Mouse (Mus musculus): ENCODE results near the gene Gm28051. TPM values are rescaled to one million over a fixed set of nuclear protein-coding genes. Genes with fewer than 3 reads are reported as not detected.

The Gm28051 gene
- polyA plus RNA-seq (2015; fragmentation: Nextera tagmentation; extraction: Ambion mirVana) = not detected in 2 replicates

DNA sequence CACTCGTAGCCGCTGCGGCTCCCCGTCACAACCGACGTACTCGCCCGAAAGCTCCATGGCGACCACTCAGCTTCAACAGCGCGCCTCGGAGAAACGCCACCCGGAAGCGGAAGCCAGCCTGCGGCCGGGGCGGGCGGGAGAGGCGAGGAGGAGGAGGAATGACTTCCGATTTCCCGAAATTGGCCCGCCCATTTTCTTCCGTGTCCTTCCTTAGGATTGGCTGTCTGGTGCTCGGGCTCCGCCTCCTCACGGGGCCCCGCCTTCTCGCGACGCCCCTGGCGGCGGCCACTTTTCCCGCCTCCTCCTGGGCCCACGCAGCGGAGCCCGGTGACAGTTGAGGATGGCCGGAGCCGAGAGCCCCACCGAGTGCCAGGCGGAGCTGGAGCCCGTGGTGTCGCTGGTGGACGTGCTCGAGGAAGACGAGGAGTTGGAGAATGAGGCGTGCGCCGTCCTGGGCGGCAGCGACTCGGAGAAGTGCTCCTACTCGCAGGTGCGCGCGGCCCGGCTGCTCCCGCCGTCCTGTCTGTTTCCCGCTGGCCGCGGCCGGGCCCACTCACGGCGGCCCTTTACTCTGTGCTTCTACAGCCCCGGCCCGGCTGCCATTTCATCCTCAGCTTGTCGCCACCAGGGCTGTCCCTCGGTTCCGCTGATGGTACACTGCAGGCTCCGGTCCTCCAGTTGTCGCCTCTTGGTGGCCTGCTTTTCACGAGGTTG lies at the start of gene Gm28051, which contains the start of the genes Gon7 and Ubr7:
Gene Gm28051, minus strand, starts transcription at position 77 of the 714 bp plus-strand sequence.
Gene Gon7, minus strand, starts transcription at position 115 of the 714 bp plus-strand sequence.
Gene Ubr7, plus strand, starts transcription at position 279 of the 714 bp plus-strand sequence.
- Histone ChIP-seq H3K4me1 (ENCODE audit: control insufficient read depth, low read depth, low read length) (peaks cover 24% of the 10 kb centered on the region), H3K27ac (ENCODE audit: low read length) (peak within 1 kb of the TSS; percentile 85), H3K36me3 (ENCODE audit: control insufficient read depth, insufficient read depth) (no peaks in the 10 kb centered on the region; the same call in 1 of the 2 replicates), H3K4me2 (ENCODE audit: low read depth, low read length) (peak within 1 kb of the TSS; percentile 82), H3K9me3 (replicated peaks; ENCODE audit: control insufficient read depth, low read length) (no peaks in the 10 kb centered on the region), H3K27me3 (ENCODE audit: control insufficient read depth, insufficient read depth, low read depth, low read length) (no peaks in the 10 kb centered on the region), H3K9ac (ENCODE audit: low read depth, low read length) (peak within 1 kb of the TSS; percentile 89), H3K4me3 (ENCODE audit: low read depth, low read length) (peak within 1 kb of the TSS; percentile 94)
- WGBS (ENCODE audit: insufficient replicate concordance) = under 1% methylated on average over 73 of the region's 73 CpGs
- peak; percentile 96 for ATAC-seq (ENCODE audit: low read depth)

GRCm38 (mm10) chr12:102799528-102799927 lies 42.0 kb upstream of the Gm28051 start:
- ATAC-seq (ENCODE audit: low read depth) = no peak
- Histone ChIP-seq H3K4me1 (ENCODE audit: control insufficient read depth, low read depth, low read length) (no peaks in the 10 kb centered on the region), H3K4me3 (ENCODE audit: low read depth, low read length) (no peak overlapping the region), H3K4me2 (ENCODE audit: low read depth, low read length) (no peak overlapping the region), H3K27ac (ENCODE audit: low read length) (no peak overlapping the region), H3K9ac (ENCODE audit: low read depth, low read length) (no peak overlapping the region), H3K27me3 (ENCODE audit: control insufficient read depth, insufficient read depth, low read depth, low read length) (no peaks in the 10 kb centered on the region), H3K36me3 (ENCODE audit: control insufficient read depth, insufficient read depth) (peaks cover 2% of the 10 kb centered on the region), H3K9me3 (replicated peaks; ENCODE audit: control insufficient read depth, low read length) (no peaks in the 10 kb centered on the region)
- WGBS (ENCODE audit: insufficient replicate concordance) = 40% methylated on average over 2 of the region's 2 CpGs

DNA sequence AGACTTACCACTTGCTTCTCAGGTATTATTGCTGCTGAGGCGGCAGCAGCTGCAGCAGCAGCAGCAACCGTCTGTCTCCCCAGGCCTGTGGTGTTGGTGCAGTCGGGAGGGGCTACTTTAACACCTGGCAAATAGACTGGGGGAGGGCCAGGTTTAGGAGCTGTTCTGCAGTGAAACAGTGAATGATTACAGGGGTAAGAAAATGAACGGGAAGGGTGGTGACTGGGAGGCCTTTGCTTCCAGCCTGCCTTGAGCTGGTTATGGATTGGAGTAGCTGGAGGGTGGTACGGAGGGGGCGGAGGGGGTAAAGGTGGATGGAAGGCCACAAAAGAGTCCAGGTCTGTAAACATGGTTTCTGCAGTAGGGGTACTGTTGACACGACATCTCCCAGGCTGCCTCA lies 30.4 kb upstream of the Gm28051 start:
- no peak overlapping the region for H3K9ac ChIP-seq (ENCODE audit: low read depth, low read length)
- H3K4me3 ChIP-seq (ENCODE audit: low read depth, low read length) = peak overlapping the region; percentile 14
- peaks cover 34% of the 10 kb centered on the region for H3K36me3 ChIP-seq (ENCODE audit: control insufficient read depth, insufficient read depth)
- peak overlapping the region; percentile 69 for H3K27ac ChIP-seq (ENCODE audit: low read length)
- H3K9me3 ChIP-seq (replicated peaks; ENCODE audit: control insufficient read depth, low read length) = no peaks in the 10 kb centered on the region
- H3K4me2 ChIP-seq (ENCODE audit: low read depth, low read length) = 0 out of 2 replicates have a peak overlapping the region, but pooled peaks have one; percentile 32
- peak; percentile 92 for ATAC-seq (ENCODE audit: low read depth)
- no peaks in the 10 kb centered on the region for H3K27me3 ChIP-seq (ENCODE audit: control insufficient read depth, insufficient read depth, low read depth, low read length)
- peaks cover 3% of the 10 kb centered on the region for H3K4me1 ChIP-seq (ENCODE audit: control insufficient read depth, low read depth, low read length)
- 64% methylated on average over 7 of the region's 7 CpGs for WGBS (ENCODE audit: insufficient replicate concordance)

DNA sequence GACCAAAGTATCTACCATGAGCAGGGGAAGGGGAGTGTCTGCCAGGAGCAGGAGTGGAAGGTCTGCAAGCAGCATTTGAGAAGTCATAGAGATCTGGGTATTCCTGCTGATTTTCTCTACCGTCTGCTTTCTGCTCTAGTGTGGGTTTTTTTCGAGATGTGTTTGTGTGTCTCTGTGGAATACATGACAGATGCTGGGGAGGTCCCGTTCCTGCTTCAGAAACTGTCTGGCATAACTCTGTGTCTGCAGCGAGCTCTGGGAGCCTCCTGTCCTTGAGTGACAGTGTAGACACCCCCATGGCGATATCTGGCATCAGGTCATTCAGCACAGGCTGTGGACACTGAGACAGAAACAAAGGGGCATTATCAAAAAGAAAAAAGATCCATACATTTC lies 28.0 kb upstream of the Gm28051 start:
- Histone ChIP-seq H3K4me1 (ENCODE audit: control insufficient read depth, low read depth, low read length) (peaks cover 3% of the 10 kb centered on the region), H3K27ac (ENCODE audit: low read length) (no peak overlapping the region), H3K4me2 (ENCODE audit: low read depth, low read length) (no peak overlapping the region), H3K4me3 (ENCODE audit: low read depth, low read length) (no peak overlapping the region), H3K9ac (ENCODE audit: low read depth, low read length) (no peak overlapping the region), H3K27me3 (ENCODE audit: control insufficient read depth, insufficient read depth, low read depth, low read length) (no peaks in the 10 kb centered on the region), H3K9me3 (replicated peaks; ENCODE audit: control insufficient read depth, low read length) (no peaks in the 10 kb centered on the region), H3K36me3 (ENCODE audit: control insufficient read depth, insufficient read depth) (peaks cover 22% of the 10 kb centered on the region)
- no peak for ATAC-seq (ENCODE audit: low read depth)
- WGBS (ENCODE audit: insufficient replicate concordance) = 83% methylated on average over 5 of the region's 5 CpGs

- 81% methylated on average over 19 of the region's 19 CpGs for WGBS (ENCODE audit: insufficient replicate concordance)
- no peak overlapping the region for H3K4me2 ChIP-seq (ENCODE audit: low read depth, low read length)
- H3K27ac ChIP-seq (ENCODE audit: low read length) = no peak overlapping the region
These were observed 27.5 kb upstream of the Gm28051 start for GRCm38 (mm10) chr12:102784899-102785592.

GRCm38 (mm10) chr12:102782841-102783240 lies 25.3 kb upstream of the Gm28051 start:
- Histone ChIP-seq H3K4me3 (ENCODE audit: low read depth, low read length) (no peak overlapping the region), H3K27ac (ENCODE audit: low read length) (no peak overlapping the region), H3K36me3 (ENCODE audit: control insufficient read depth, insufficient read depth) (peaks cover 21% of the 10 kb centered on the region), H3K9ac (ENCODE audit: low read depth, low read length) (no peak overlapping the region), H3K4me1 (ENCODE audit: control insufficient read depth, low read depth, low read length) (peaks cover 3% of the 10 kb centered on the region), H3K9me3 (replicated peaks; ENCODE audit: control insufficient read depth, low read length) (no peaks in the 10 kb centered on the region), H3K4me2 (ENCODE audit: low read depth, low read length) (no peak overlapping the region), H3K27me3 (ENCODE audit: control insufficient read depth, insufficient read depth, low read depth, low read length) (no peaks in the 10 kb centered on the region)
- WGBS (ENCODE audit: insufficient replicate concordance) = 82% methylated on average over 5 of the region's 5 CpGs
- no peak for ATAC-seq (ENCODE audit: low read depth)

More at GRCm38 (mm10) chr12:102784899-102785592, 27.5 kb upstream of the Gm28051 start:
- ATAC-seq (ENCODE audit: low read depth) = no peak
- H3K27me3 ChIP-seq (ENCODE audit: control insufficient read depth, insufficient read depth, low read depth, low read length) = no peaks in the 10 kb centered on the region
- H3K4me1 ChIP-seq (ENCODE audit: control insufficient read depth, low read depth, low read length) = peaks cover 3% of the 10 kb centered on the region
- no peak overlapping the region for H3K9ac ChIP-seq (ENCODE audit: low read depth, low read length)
- no peak overlapping the region for H3K4me3 ChIP-seq (ENCODE audit: low read depth, low read length)
- no peaks in the 10 kb centered on the region for H3K9me3 ChIP-seq (replicated peaks; ENCODE audit: control insufficient read depth, low read length)
- H3K36me3 ChIP-seq (ENCODE audit: control insufficient read depth, insufficient read depth) = peaks cover 22% of the 10 kb centered on the region

GRCm38 (mm10) chr12:102779452-102779851 lies 21.9 kb upstream of the Gm28051 start:
- peak; percentile 56; the same call in 1 of the 2 replicates for ATAC-seq (ENCODE audit: low read depth)
- no peak overlapping the region for H3K4me3 ChIP-seq (ENCODE audit: low read depth, low read length)
- no peaks in the 10 kb centered on the region for H3K9me3 ChIP-seq (replicated peaks; ENCODE audit: control insufficient read depth, low read length)
- H3K4me2 ChIP-seq (ENCODE audit: low read depth, low read length) = no peak overlapping the region
- H3K27me3 ChIP-seq (ENCODE audit: control insufficient read depth, insufficient read depth, low read depth, low read length) = no peaks in the 10 kb centered on the region
- H3K4me1 ChIP-seq (ENCODE audit: control insufficient read depth, low read depth, low read length) = peaks cover 3% of the 10 kb centered on the region
- no peak overlapping the region for H3K9ac ChIP-seq (ENCODE audit: low read depth, low read length)
- H3K27ac ChIP-seq (ENCODE audit: low read length) = no peak overlapping the region
- H3K36me3 ChIP-seq (ENCODE audit: control insufficient read depth, insufficient read depth) = peaks cover 31% of the 10 kb centered on the region
- WGBS (ENCODE audit: insufficient replicate concordance) = 49% methylated on average over 3 of the region's 3 CpGs

DNA sequence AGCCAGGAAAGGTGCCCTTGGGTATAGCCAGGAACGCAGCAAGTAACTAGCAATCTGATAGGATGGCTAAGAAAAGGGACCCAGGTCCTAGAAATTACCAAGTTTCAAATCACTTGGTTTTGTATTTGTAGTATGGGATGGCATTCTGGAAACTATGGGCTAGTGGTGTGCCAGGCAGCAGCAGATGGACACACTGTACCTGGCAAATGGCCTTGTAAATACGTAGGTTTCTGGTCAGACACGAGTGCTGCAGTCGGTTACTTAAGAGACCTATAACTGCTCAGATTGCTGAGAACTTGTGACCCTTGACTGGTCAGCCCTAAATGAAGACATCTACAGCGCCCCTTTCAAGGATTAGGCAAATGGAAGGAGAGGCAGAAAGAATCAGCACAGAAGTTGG lies 20.6 kb upstream of the Gm28051 start:
- no peak overlapping the region for H3K9ac ChIP-seq (ENCODE audit: low read depth, low read length)
- H3K4me2 ChIP-seq (ENCODE audit: low read depth, low read length) = no peak overlapping the region
- no peaks in the 10 kb centered on the region for H3K27me3 ChIP-seq (ENCODE audit: control insufficient read depth, insufficient read depth, low read depth, low read length)
- H3K27ac ChIP-seq (ENCODE audit: low read length) = no peak overlapping the region
- H3K9me3 ChIP-seq (replicated peaks; ENCODE audit: control insufficient read depth, low read length) = no peaks in the 10 kb centered on the region
- ATAC-seq (ENCODE audit: low read depth) = no peak
- WGBS (ENCODE audit: insufficient replicate concordance) = 91% methylated on average over 5 of the region's 5 CpGs
- peaks cover 29% of the 10 kb centered on the region for H3K36me3 ChIP-seq (ENCODE audit: control insufficient read depth, insufficient read depth)
- no peaks in the 10 kb centered on the region; the same call in 1 of the 2 replicates for H3K4me1 ChIP-seq (ENCODE audit: control insufficient read depth, low read depth, low read length)
- H3K4me3 ChIP-seq (ENCODE audit: low read depth, low read length) = no peak overlapping the region

- no peak overlapping the region for H3K27ac ChIP-seq (ENCODE audit: low read length)
- H3K9me3 ChIP-seq (replicated peaks; ENCODE audit: control insufficient read depth, low read length) = no peaks in the 10 kb centered on the region
- H3K36me3 ChIP-seq (ENCODE audit: control insufficient read depth, insufficient read depth) = peaks cover 44% of the 10 kb centered on the region
- H3K4me1 ChIP-seq (ENCODE audit: control insufficient read depth, low read depth, low read length) = no peaks in the 10 kb centered on the region; the same call in 1 of the 2 replicates
- no peak overlapping the region for H3K4me3 ChIP-seq (ENCODE audit: low read depth, low read length)
- WGBS (ENCODE audit: insufficient replicate concordance) = 88% methylated on average over 14 of the region's 14 CpGs
- H3K9ac ChIP-seq (ENCODE audit: low read depth, low read length) = no peak overlapping the region
- ATAC-seq (ENCODE audit: low read depth) = no peak
- H3K4me2 ChIP-seq (ENCODE audit: low read depth, low read length) = no peak overlapping the region
- H3K27me3 ChIP-seq (ENCODE audit: control insufficient read depth, insufficient read depth, low read depth, low read length) = no peaks in the 10 kb centered on the region
These were observed 18.5 kb upstream of the Gm28051 start for GRCm38 (mm10) chr12:102776035-102776434.

All from liver, embryonic 16.5 days (tissue).